Mouse (Mus musculus): ENCODE data around the gene Npat. TPM values are rescaled to one million over a fixed set of nuclear protein-coding genes. Genes with fewer than 3 reads are reported as not detected.

Npat gene
- total RNA-seq, 2 experiments from 2014 or later, result 8.3 to 8.5 TPM

GRCm38 (mm10) chr9:53607816-53608215 is 71.0 kb downstream of the Npat start:
- DNase-seq, result no peak
- intact Hi-C loops (cut with DNase I), result no loop called here

- intact Hi-C loops (cut with DNase I), result no loop called here
- DNase-seq, result no peak
Observed at GRCm38 (mm10) chr9:53609306-53609967, 72.6 kb downstream of the Npat start.

GRCm38 (mm10) chr9:53609968-53610781 is 73.3 kb downstream of the Npat start, which contains the start of gene Acat1:
TSS of gene Acat1 (minus strand) at chr9:53610382.
- DNase-seq, result peak; percentile 98 to 99
- intact Hi-C loops (cut with DNase I), result no loop called here

- intact Hi-C loops (cut with DNase I), result no loop called here
- no peak for DNase-seq
Observed at GRCm38 (mm10) chr9:53614286-53614685, 77.4 kb downstream of the Npat start.

- DNase-seq, result no peak
- intact Hi-C loops (cut with DNase I), result no loop called here
Observed at GRCm38 (mm10) chr9:53615246-53615645, 78.4 kb downstream of the Npat start.

Other genes starting within 250 kb of the Npat start
- under 1 TPM; 0.22 to 0.34 TPM for gene Exph5, start 235.4 kb upstream of the Npat start, total RNA-seq (2021)
- gene Kdelc2, start 153.0 kb upstream of the Npat start, total RNA-seq (2021), result 10 to 100 TPM; 10.9 to 12.3 TPM
- gene 4930550C14Rik, start 134.7 kb upstream of the Npat start, total RNA-seq (2021), result under 1 TPM; 0.36 to 0.41 TPM
- gene Atm, start 307 bp upstream of the Npat start, total RNA-seq (2021), result 10 to 100 TPM in 1 of 2 experiments, 1 to 10 TPM in 1; 9.6 to 10.3 TPM
- gene Acat1, start 73.3 kb downstream of the Npat start, total RNA-seq (2021), result 100 to 1,000 TPM; 313 to 317 TPM
- 10 to 100 TPM; 45.3 TPM for gene Cul5, start 133.0 kb downstream of the Npat start, total RNA-seq (2021)
- under 1 TPM; 0.12 to 0.17 TPM for gene Rab39, start 169.2 kb downstream of the Npat start, total RNA-seq (2021)
- under 1 TPM; 0.12 to 0.41 TPM for gene Slc35f2, start 234.5 kb downstream of the Npat start, total RNA-seq (2021)

Measured in heart, postnatal 14 days (tissue).